Mouse (Mus musculus) testis, adult 2 months (tissue): ENCODE data around the gene Kdm1a. TPM values are rescaled to one million over a fixed set of nuclear protein-coding genes. Genes with fewer than 3 reads are reported as not detected.

Source experiments
- H3K27ac ChIP-seq: fragments of 200-500 bp; 2 replicates; pipeline ENCODE4 v1.5.1; 2012; ENCODE audit warnings: low read depth, low read length; ENCODE audit not compliant: control insufficient read depth, insufficient read depth
- H3K27me3 ChIP-seq: fragments of 200-500 bp; 2 replicates; pipeline ENCODE4 v1.6.1; 2012; ENCODE audit warnings: mild to moderate bottlenecking, low read length, moderate library complexity; ENCODE audit not compliant: control insufficient read depth, insufficient read depth
- H3K36me3 ChIP-seq: fragments of 200-500 bp; 2 replicates; pipeline ENCODE4 v1.6.1; 2012; ENCODE audit warnings: mild to moderate bottlenecking, low read length; ENCODE audit not compliant: control insufficient read depth, insufficient read depth
- H3K4me1 ChIP-seq: fragments of 200-500 bp; 2 replicates; pipeline ENCODE4 v1.6.1; 2012; ENCODE audit warnings: low read length; ENCODE audit not compliant: control insufficient read depth, insufficient read depth
- H3K4me3 ChIP-seq: fragments of 200-500 bp; 2 replicates; pipeline ENCODE4 v1.5.1; 2012; ENCODE audit warnings: low read depth, mild to moderate bottlenecking, low read length, moderate library complexity, mixed read lengths; ENCODE audit not compliant: control insufficient read depth
- CTCF ChIP-seq: fragments of 200-500 bp; IDR thresholded peaks from 2 replicates; pipeline ENCODE4 v1.5.1; 2012; ENCODE audit warnings: low read depth, mild to moderate bottlenecking, inconsistent platforms, low read length, moderate library complexity; ENCODE audit not compliant: control insufficient read depth, insufficient read depth, insufficient replicate concordance
- POLR2A ChIP-seq: fragments of 200-500 bp; IDR thresholded peaks from 2 replicates; pipeline ENCODE4 v1.6.1; 2012; ENCODE audit warnings: low read depth, mild to moderate bottlenecking, inconsistent platforms, low read length, moderate library complexity; ENCODE audit not compliant: control insufficient read depth
- polyA plus RNA-seq: library from polyadenylated mRNA; depleted of rRNA; stranded (reverse); fragments of >200 nt; gene quantifications from 2 replicates; pipeline ENCODE4 v1.2.3, GENCODE M21; 2012

Gene Kdm1a
- polyA plus RNA-seq, 1 experiment, result 46.7 TPM

- no peaks in the 10 kb centered on the region for H3K4me1 ChIP-seq
- H3K27me3 ChIP-seq, result no peaks in the 10 kb centered on the region
- H3K4me3 ChIP-seq, result no peak overlapping the region
- H3K27ac ChIP-seq, result no peak overlapping the region
- H3K36me3 ChIP-seq, result peaks cover 4% of the 10 kb centered on the region
- no peak for TF ChIP-seq POLR2A
- TF ChIP-seq CTCF, result no peak
Measured at GRCm38 (mm10) chr4:136557638-136558037, 44.9 kb downstream of the Kdm1a start.

- H3K36me3 ChIP-seq, result peaks cover 3% of the 10 kb centered on the region
- no peak overlapping the region for H3K4me3 ChIP-seq
- H3K27ac ChIP-seq, result no peak overlapping the region
- H3K27me3 ChIP-seq, result no peaks in the 10 kb centered on the region
- no peak for TF ChIP-seq CTCF
- TF ChIP-seq POLR2A, result no peak
- H3K4me1 ChIP-seq, result no peaks in the 10 kb centered on the region
Measured at GRCm38 (mm10) chr4:136553108-136553507, 49.4 kb downstream of the Kdm1a start.

- H3K27me3 ChIP-seq, result no peaks in the 10 kb centered on the region
- H3K36me3 ChIP-seq, result peaks cover 1% of the 10 kb centered on the region
- H3K4me1 ChIP-seq, result no peaks in the 10 kb centered on the region
- no peak overlapping the region for H3K27ac ChIP-seq
- no peak for TF ChIP-seq CTCF
- no peak overlapping the region for H3K4me3 ChIP-seq
Measured at GRCm38 (mm10) chr4:136548381-136548801, 54.1 kb downstream of the Kdm1a start.

- Histone ChIP-seq H3K4me1 (no peaks in the 10 kb centered on the region), H3K27me3 (no peaks in the 10 kb centered on the region), H3K36me3 (peaks cover 1% of the 10 kb centered on the region), H3K4me3 (no peak overlapping the region), H3K27ac (no peak overlapping the region)
- TF ChIP-seq POLR2A (no peak), CTCF (no peak)
Measured at GRCm38 (mm10) chr4:136547721-136548120, 54.8 kb downstream of the Kdm1a start.

GRCm38 (mm10) chr4:136546279-136547045 is 56.1 kb downstream of the Kdm1a start:
- Histone ChIP-seq H3K4me3 (no peak overlapping the region), H3K36me3 (no peaks in the 10 kb centered on the region; the same call in 1 of the 2 replicates), H3K4me1 (no peaks in the 10 kb centered on the region), H3K27ac (no peak overlapping the region), H3K27me3 (no peaks in the 10 kb centered on the region)
- no peak for TF ChIP-seq CTCF
- TF ChIP-seq POLR2A, result no peak

GRCm38 (mm10) chr4:136545151-136545550 is 57.4 kb downstream of the Kdm1a start:
- no peaks in the 10 kb centered on the region for H3K4me1 ChIP-seq
- H3K4me3 ChIP-seq, result no peak overlapping the region
- H3K36me3 ChIP-seq, result no peaks in the 10 kb centered on the region; the same call in 1 of the 2 replicates
- TF ChIP-seq POLR2A, result no peak
- TF ChIP-seq CTCF, result no peak
- no peak overlapping the region for H3K27ac ChIP-seq
- H3K27me3 ChIP-seq, result no peaks in the 10 kb centered on the region

GRCm38 (mm10) chr4:136526412-136526811 is 76.1 kb downstream of the Kdm1a start:
- Histone ChIP-seq H3K27ac (no peak overlapping the region), H3K36me3 (no peaks in the 10 kb centered on the region), H3K4me3 (no peak overlapping the region), H3K4me1 (no peaks in the 10 kb centered on the region), H3K27me3 (no peaks in the 10 kb centered on the region)
- no peak for TF ChIP-seq CTCF
- no peak for TF ChIP-seq POLR2A
